Mouse (Mus musculus): ENCODE measurements at regions not wholly inside any gene's neighbourhood (a gene's known extent, or its start where the extent isn't known, plus 50 kb on each side); places are given as distances from the start of the nearest gene placed in this dataset.

DNA sequence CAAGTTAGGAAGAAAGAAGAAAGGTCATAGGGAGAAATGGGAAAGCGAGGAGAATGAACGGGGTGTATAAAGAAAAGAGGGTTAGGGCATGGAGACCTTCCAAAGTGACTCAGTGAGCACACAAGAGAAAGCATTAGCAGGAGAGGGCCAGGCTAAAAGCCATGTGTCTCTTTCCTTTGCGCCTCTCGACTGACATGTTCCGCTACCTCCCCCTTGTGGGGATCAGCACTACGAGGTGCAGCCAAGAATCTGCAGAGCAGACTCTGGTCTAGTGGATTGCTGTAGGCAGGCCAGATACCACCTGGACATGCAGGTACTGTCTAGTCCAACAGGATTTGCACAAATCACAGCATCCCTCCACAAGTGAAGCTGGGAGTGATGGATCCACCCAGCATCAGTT is 54.0 kb downstream of the Kcna5 start:
- no peaks in the 10 kb centered on the region for H3K4me1 ChIP-seq
- no peaks in the 10 kb centered on the region for H3K27me3 ChIP-seq (replicated peaks)
- H3K9me3 ChIP-seq = no peaks in the 10 kb centered on the region
- TF ChIP-seq FLI1 (IDR thresholded peaks at IDR 0.05; ENCODE audit: low read length) (no peak), GATA1 (IDR thresholded peaks at IDR 0.05; ENCODE audit: borderline replicate concordance, low read length) (no peak)
- no peaks in the 10 kb centered on the region for H3K36me3 ChIP-seq (replicated peaks; ENCODE audit: low read length)
- no peak overlapping the region for H3K4me3 ChIP-seq (replicated peaks)

DNA sequence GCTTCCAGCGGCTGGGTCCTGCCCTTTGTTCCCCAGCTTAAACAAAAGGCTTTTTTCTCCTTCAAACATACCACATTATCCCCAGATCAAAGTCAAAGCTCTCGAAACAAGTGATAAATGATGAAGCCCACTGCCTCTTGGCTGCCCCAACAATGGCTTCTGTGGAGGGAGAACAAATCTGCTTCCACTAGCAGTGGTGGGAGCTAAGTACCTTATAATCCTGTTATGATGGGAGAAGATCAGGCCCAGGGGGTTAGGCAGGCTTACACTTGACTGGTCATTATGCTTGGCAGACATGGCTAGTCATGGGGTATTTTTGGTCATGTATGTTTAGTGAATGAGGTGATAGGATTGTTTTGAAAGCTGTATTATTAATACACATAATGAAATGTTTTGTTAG is 57.7 kb downstream of the Kcna5 start:
- no peaks in the 10 kb centered on the region for H3K4me1 ChIP-seq
- peaks cover 3% of the 10 kb centered on the region; the same call in 1 of the 2 replicates for H3K9me3 ChIP-seq
- H3K4me3 ChIP-seq (replicated peaks) = no peak overlapping the region
- no peak for TF ChIP-seq GATA1 (IDR thresholded peaks at IDR 0.05; ENCODE audit: borderline replicate concordance, low read length)
- H3K27me3 ChIP-seq (replicated peaks) = no peaks in the 10 kb centered on the region
- no peaks in the 10 kb centered on the region for H3K36me3 ChIP-seq (replicated peaks; ENCODE audit: low read length)

DNA sequence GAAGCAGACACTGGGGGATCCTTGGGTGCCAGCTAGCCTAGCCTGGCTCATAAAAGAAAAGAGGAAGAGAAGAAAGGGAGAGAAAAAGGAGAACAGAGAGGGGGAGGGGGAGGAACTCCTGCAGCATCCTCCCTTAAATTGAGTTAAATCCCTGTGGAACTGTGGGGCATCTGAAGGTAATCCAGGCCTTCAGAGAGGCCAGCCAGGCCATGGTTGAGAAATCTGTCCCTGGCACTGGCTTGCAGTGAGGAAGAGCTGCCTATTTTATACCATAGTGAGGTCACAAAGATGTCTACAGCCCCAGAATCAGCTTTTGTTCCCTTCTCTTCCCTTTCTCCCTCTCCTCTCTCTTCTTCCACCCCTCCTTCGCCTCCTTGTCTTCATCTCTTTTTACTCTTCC is 58.5 kb downstream of the Kcna5 start:
- TF ChIP-seq FLI1 (IDR thresholded peaks at IDR 0.05; ENCODE audit: low read length) (no peak), GATA1 (IDR thresholded peaks at IDR 0.05; ENCODE audit: borderline replicate concordance, low read length) (no peak)
- Histone ChIP-seq H3K4me1 (no peaks in the 10 kb centered on the region), H3K27me3 (replicated peaks) (no peaks in the 10 kb centered on the region), H3K36me3 (replicated peaks; ENCODE audit: low read length) (no peaks in the 10 kb centered on the region), H3K4me3 (replicated peaks) (no peak overlapping the region), H3K9me3 (peaks cover 7% of the 10 kb centered on the region)

GRCm38 (mm10) chr6:126475555-126475954 is 59.7 kb downstream of the Kcna5 start:
- H3K4me3 ChIP-seq (replicated peaks) = no peak overlapping the region
- H3K27me3 ChIP-seq (replicated peaks) = no peaks in the 10 kb centered on the region
- H3K4me1 ChIP-seq = no peaks in the 10 kb centered on the region
- peaks cover 10% of the 10 kb centered on the region for H3K9me3 ChIP-seq
- H3K36me3 ChIP-seq (replicated peaks; ENCODE audit: low read length) = no peaks in the 10 kb centered on the region
- TF ChIP-seq GATA1 (IDR thresholded peaks at IDR 0.05; ENCODE audit: borderline replicate concordance, low read length) (no peak), FLI1 (IDR thresholded peaks at IDR 0.05; ENCODE audit: low read length) (no peak)

- H3K9me3 ChIP-seq = no peaks in the 10 kb centered on the region
- no peak for TF ChIP-seq GATA1 (IDR thresholded peaks at IDR 0.05; ENCODE audit: borderline replicate concordance, low read length)
- no peak for TF ChIP-seq FLI1 (IDR thresholded peaks at IDR 0.05; ENCODE audit: low read length)
- H3K4me1 ChIP-seq = no peaks in the 10 kb centered on the region
- H3K36me3 ChIP-seq (replicated peaks; ENCODE audit: low read length) = no peaks in the 10 kb centered on the region
- no peaks in the 10 kb centered on the region for H3K27me3 ChIP-seq (replicated peaks)
- H3K4me3 ChIP-seq (replicated peaks) = no peak overlapping the region
These were observed 81.5 kb downstream of the Kcna5 start for GRCm38 (mm10) chr6:126453751-126454150.

- Histone ChIP-seq H3K27me3 (replicated peaks) (no peaks in the 10 kb centered on the region), H3K9me3 (no peaks in the 10 kb centered on the region), H3K4me3 (replicated peaks) (no peak overlapping the region), H3K4me1 (no peaks in the 10 kb centered on the region), H3K36me3 (replicated peaks; ENCODE audit: low read length) (no peaks in the 10 kb centered on the region)
- no peak for TF ChIP-seq FLI1 (IDR thresholded peaks at IDR 0.05; ENCODE audit: low read length)
- TF ChIP-seq GATA1 (IDR thresholded peaks at IDR 0.05; ENCODE audit: borderline replicate concordance, low read length) = no peak
These were observed 89.7 kb downstream of the Kcna5 start for GRCm38 (mm10) chr6:126445519-126445918.

- H3K36me3 ChIP-seq (replicated peaks; ENCODE audit: low read length) = no peaks in the 10 kb centered on the region
- H3K9me3 ChIP-seq = peaks cover 4% of the 10 kb centered on the region; the same call in 1 of the 2 replicates
- H3K4me1 ChIP-seq = peaks cover under 1% of the 10 kb centered on the region; the same call in 1 of the 2 replicates
- TF ChIP-seq GATA1 (IDR thresholded peaks at IDR 0.05; ENCODE audit: borderline replicate concordance, low read length) (no peak), FLI1 (IDR thresholded peaks at IDR 0.05; ENCODE audit: low read length) (no peak)
- no peaks in the 10 kb centered on the region for H3K27me3 ChIP-seq (replicated peaks)
- no peak overlapping the region for H3K4me3 ChIP-seq (replicated peaks)
These were observed 95.0 kb downstream of the Kcna5 start for GRCm38 (mm10) chr6:126440254-126440653.

DNA sequence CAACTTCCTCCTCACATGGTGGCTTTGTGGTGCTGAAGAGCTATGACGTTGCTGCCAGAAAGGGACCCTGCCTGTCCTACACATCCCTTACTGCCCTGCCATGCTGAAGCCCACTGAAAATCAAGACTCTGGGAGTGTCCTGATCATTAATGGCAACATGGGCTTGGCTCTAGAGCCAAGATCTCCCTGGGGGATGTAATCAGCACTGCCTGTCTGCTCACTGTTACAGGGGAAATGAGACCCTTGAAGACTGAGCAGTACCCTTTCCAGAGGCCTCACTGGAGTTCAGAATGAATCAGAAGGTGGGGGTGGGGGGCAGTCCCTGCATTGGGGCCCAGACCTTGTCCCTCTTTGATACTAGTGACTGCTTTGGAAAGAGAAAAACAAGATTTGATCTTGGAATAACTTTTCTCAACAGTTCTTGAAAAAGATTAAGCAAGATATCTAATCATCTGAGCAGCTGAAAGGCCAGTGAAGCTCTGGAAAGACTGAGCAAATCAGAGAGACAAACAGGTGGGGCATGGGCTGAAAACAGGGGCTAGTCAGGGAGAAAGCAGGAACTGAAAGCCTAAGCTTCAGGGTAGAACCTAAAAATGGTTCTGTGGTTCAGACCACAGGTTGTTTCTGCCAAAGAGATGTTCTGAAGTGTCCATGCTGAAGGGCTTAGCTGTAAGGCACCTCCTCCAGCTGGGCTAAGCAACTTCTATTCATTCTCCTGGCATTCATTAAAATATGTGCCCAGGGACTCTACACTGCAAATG is 97.1 kb downstream of the Kcna5 start:
- TF ChIP-seq FLI1 (IDR thresholded peaks at IDR 0.05; ENCODE audit: low read length) (no peak), GATA1 (IDR thresholded peaks at IDR 0.05; ENCODE audit: borderline replicate concordance, low read length) (no peak)
- Histone ChIP-seq H3K36me3 (replicated peaks; ENCODE audit: low read length) (no peaks in the 10 kb centered on the region), H3K9me3 (peaks cover 4% of the 10 kb centered on the region; the same call in 1 of the 2 replicates), H3K4me1 (peaks cover 6% of the 10 kb centered on the region; the same call in 1 of the 2 replicates), H3K27me3 (replicated peaks) (no peaks in the 10 kb centered on the region), H3K4me3 (replicated peaks) (no peak overlapping the region)

- TF ChIP-seq GATA1 (IDR thresholded peaks at IDR 0.05; ENCODE audit: borderline replicate concordance, low read length) = no peak
- no peak for TF ChIP-seq FLI1 (IDR thresholded peaks at IDR 0.05; ENCODE audit: low read length)
These were observed 108.0 kb downstream of the Kcna5 start for GRCm38 (mm10) chr6:126427208-126427607.

DNA sequence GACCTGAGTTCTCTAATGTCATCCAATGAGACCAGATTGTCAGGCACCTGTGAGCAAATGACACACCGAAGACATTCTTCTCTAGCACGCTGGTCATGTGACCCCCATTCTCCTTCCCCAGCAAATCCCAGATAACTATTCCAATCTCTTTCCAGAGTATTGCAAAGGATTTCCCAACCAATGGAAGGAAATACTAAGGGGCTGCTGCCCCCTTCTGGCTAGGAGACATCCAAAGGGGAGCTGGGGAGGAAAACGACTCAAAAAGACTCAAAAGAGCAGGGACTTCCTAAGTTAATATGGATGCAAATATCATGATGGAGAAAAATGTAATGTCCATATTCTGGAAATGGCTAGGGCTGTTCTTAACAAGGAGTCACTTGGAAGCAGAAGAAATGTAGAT is 129.5 kb downstream of the Kcna5 start:
- Histone ChIP-seq H3K36me3 (replicated peaks; ENCODE audit: low read length) (no peaks in the 10 kb centered on the region), H3K4me1 (0 out of 2 replicates have a peak, but pooled peaks cover 4% of the 10 kb centered on the region), H3K27me3 (replicated peaks) (no peaks in the 10 kb centered on the region), H3K9me3 (no peaks in the 10 kb centered on the region), H3K4me3 (replicated peaks) (no peak overlapping the region)
- TF ChIP-seq GATA1 (IDR thresholded peaks at IDR 0.05; ENCODE audit: borderline replicate concordance, low read length) = no peak
- no peak for TF ChIP-seq FLI1 (IDR thresholded peaks at IDR 0.05; ENCODE audit: low read length)

More at GRCm38 (mm10) chr6:126427208-126427607, 108.0 kb downstream of the Kcna5 start:
- Histone ChIP-seq H3K27me3 (replicated peaks) (no peaks in the 10 kb centered on the region), H3K4me1 (no peaks in the 10 kb centered on the region), H3K9me3 (no peaks in the 10 kb centered on the region), H3K4me3 (replicated peaks) (no peak overlapping the region), H3K36me3 (replicated peaks; ENCODE audit: low read length) (no peaks in the 10 kb centered on the region)
